Mouse (Mus musculus) lung, adult 2 months (tissue): Measurements from ENCODE around the gene Eps15.

ENCODE experiments used
- CTCF ChIP-seq: fragments of 200-500 bp; IDR thresholded peaks from 2 replicates; pipeline ENCODE4 v1.5.1; 2011; ENCODE audit warnings: mild to moderate bottlenecking, low read length, control low read depth; ENCODE audit not compliant: insufficient read depth
- POLR2A ChIP-seq: fragments of 200-500 bp; IDR thresholded peaks from 2 replicates; pipeline ENCODE4 v1.6.1; 2011; ENCODE audit warnings: low read depth, mild to moderate bottlenecking, control low read depth, low read length, borderline replicate concordance; ENCODE audit errors: extremely low read depth

DNA sequence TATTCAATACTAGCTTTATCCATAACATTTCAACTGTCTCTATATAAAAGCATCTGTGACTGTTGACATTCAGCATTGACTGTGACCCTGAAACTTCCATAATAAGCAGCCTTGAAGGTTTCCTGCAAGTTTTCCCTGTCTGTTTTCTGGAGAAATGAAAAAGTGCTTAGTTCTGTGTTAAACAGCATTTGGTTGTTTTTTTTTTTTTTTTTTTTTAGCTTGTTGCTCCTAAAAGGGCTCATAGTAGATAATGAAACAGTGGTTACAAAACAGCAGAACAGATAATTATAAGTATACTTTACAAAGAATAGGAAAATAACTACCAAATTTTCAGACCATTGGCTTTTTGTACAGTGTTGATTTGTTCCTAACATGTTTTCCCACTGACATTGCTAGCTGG lies 14.6 kb downstream of the Eps15 start:
- TF ChIP-seq POLR2A = no peak
- no peak for TF ChIP-seq CTCF
